Mouse (Mus musculus): ENCODE measurements at regions not wholly inside any gene's neighbourhood (a gene's known extent, or its start where the extent isn't known, plus 50 kb on each side); places are given as distances from the start of the nearest gene placed in this dataset.

DNA sequence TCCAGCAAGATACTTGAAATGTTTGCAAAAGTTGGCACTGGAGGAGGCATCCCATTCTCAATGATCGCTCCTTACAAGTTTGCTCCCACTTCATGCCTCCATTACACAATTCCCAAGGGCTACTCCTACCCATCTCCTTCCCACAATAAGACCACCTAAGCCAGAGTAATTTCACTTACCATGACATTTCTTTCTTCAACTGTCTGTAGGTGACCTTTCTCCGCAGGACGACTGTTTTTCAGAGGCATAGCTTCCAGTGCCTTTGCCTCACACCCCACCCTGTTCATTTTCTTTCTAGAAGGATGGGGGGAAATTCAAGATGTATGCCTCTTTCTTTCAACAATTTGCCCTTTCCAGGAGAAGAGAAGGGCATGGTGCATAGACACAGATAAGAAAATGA lies 81.2 kb downstream of the Nr2f2 start:
- 83% methylated on average over 3 of the region's 3 CpGs for WGBS
- Histone ChIP-seq H3K27me3 (replicated peaks; ENCODE audit: control insufficient read depth, insufficient read depth, low read length) (peaks cover 5% of the 10 kb centered on the region; the same call in 1 of the 2 replicates), H3K36me3 (ENCODE audit: control insufficient read depth, insufficient read depth, low read length) (no peaks in the 10 kb centered on the region), H3K4me1 (ENCODE audit: control insufficient read depth, insufficient read depth, low read length) (peaks cover 3% of the 10 kb centered on the region; the same call in 1 of the 2 replicates), H3K4me3 (ENCODE audit: insufficient read depth, low read depth, low read length) (no peak overlapping the region), H3K27ac (ENCODE audit: insufficient read depth, low read depth, low read length) (no peak overlapping the region)
- no peak for DNase-seq
- TF ChIP-seq POLR2A (IDR thresholded peaks at IDR 0.05; ENCODE audit: low read depth, low read length) (no peak), CTCF (conservative IDR thresholded peaks at IDR 0.05; ENCODE audit: insufficient read depth, insufficient read length, low read depth, low read length) (no peak)

DNA sequence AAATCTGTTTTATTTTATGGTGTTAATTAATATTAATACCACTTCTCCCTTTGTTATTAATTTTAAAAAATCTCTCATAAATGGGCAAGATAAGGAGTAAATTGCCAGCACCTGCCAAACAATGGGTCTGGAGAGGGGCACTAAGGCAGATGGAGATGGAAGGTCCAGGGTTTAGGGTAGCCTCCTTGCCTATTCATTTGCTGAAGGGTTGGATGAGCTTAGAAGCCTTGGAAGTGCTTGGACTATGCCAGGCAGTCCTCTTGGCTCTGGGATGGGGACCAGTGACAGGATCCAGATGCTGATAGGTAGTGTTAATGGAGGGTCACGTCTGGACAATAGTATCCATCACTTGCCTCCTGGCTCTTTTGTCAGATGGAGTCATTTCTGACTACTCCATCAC lies 82.7 kb downstream of the Nr2f2 start:
- WGBS, result 44% methylated on average over 1 of the region's 1 CpGs
- Histone ChIP-seq H3K4me1 (ENCODE audit: control insufficient read depth, insufficient read depth, low read length) (peaks cover 3% of the 10 kb centered on the region; the same call in 1 of the 2 replicates), H3K36me3 (ENCODE audit: control insufficient read depth, insufficient read depth, low read length) (no peaks in the 10 kb centered on the region), H3K27ac (ENCODE audit: insufficient read depth, low read depth, low read length) (no peak overlapping the region), H3K27me3 (replicated peaks; ENCODE audit: control insufficient read depth, insufficient read depth, low read length) (peaks cover 6% of the 10 kb centered on the region), H3K4me3 (ENCODE audit: insufficient read depth, low read depth, low read length) (no peak overlapping the region)
- no peak for DNase-seq
- TF ChIP-seq POLR2A (IDR thresholded peaks at IDR 0.05; ENCODE audit: low read depth, low read length) (no peak), CTCF (conservative IDR thresholded peaks at IDR 0.05; ENCODE audit: insufficient read depth, insufficient read length, low read depth, low read length) (no peak)

DNA sequence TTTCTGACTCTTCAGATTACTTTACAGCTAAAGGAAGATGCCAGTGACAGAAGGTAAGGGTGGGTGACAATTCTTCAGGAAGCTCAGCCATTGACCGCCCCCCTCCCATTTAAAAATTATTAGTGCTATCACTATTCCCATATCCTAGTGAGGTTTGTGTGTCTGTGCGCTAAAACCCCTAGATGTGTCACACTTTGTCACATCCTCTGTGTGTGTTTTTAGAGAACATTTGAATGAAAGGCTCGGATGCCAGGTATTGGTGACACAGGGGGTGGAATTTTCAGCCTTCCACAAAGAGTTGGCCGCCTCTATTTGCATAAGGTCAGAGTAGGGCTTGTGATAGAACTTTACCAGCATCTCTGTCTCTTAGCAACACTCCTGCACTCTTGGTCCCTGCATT lies 83.4 kb downstream of the Nr2f2 start:
- Histone ChIP-seq H3K36me3 (ENCODE audit: control insufficient read depth, insufficient read depth, low read length) (no peaks in the 10 kb centered on the region), H3K4me3 (ENCODE audit: insufficient read depth, low read depth, low read length) (no peak overlapping the region), H3K4me1 (ENCODE audit: control insufficient read depth, insufficient read depth, low read length) (peaks cover 3% of the 10 kb centered on the region; the same call in 1 of the 2 replicates), H3K27ac (ENCODE audit: insufficient read depth, low read depth, low read length) (no peak overlapping the region), H3K27me3 (replicated peaks; ENCODE audit: control insufficient read depth, insufficient read depth, low read length) (peaks cover 6% of the 10 kb centered on the region)
- TF ChIP-seq POLR2A (IDR thresholded peaks at IDR 0.05; ENCODE audit: low read depth, low read length) (no peak), CTCF (conservative IDR thresholded peaks at IDR 0.05; ENCODE audit: insufficient read depth, insufficient read length, low read depth, low read length) (no peak)
- no peak for DNase-seq
- WGBS, result 67% methylated on average over 4 of the region's 4 CpGs

DNA sequence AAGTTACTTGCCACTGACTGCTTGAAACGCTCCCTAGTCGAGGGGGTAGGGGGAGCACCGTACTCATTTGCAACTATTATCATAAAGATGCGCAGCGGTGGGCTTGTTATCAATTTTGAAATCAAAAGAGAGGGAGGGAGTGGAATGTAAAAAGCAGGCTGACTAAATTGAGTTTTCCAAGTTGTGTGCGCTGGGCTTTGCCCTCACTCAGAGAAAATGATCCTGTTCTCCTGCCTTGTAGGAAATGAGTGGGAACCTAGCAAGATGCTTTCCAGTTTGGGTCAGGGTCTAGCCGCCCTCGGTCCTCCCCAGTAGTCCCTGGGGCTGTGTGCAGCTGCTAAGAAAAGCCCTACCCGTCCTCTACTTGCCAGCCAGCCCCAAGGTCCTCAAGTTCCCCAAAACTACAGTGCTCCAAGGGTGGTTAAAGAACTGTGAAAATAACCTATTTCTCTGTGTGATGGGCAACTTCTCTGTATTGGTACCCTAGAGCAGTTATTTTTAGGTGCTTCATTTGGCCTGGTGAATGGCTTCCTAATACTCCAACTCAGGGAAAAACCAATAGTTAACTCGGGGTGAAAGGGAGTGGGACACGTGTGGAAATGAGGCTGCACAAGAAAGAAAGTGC lies 84.5 kb downstream of the Nr2f2 start:
- H3K4me1 ChIP-seq (ENCODE audit: control insufficient read depth, insufficient read depth, low read length), result peaks cover 3% of the 10 kb centered on the region; the same call in 1 of the 2 replicates
- no peaks in the 10 kb centered on the region for H3K36me3 ChIP-seq (ENCODE audit: control insufficient read depth, insufficient read depth, low read length)
- peaks cover 6% of the 10 kb centered on the region for H3K27me3 ChIP-seq (replicated peaks; ENCODE audit: control insufficient read depth, insufficient read depth, low read length)
- H3K27ac ChIP-seq (ENCODE audit: insufficient read depth, low read depth, low read length), result no peak overlapping the region
- no peak for DNase-seq
- 62% methylated on average over 11 of the region's 11 CpGs for WGBS
- no peak for TF ChIP-seq POLR2A (IDR thresholded peaks at IDR 0.05; ENCODE audit: low read depth, low read length)
- no peak for TF ChIP-seq CTCF (conservative IDR thresholded peaks at IDR 0.05; ENCODE audit: insufficient read depth, insufficient read length, low read depth, low read length)
- H3K4me3 ChIP-seq (ENCODE audit: insufficient read depth, low read depth, low read length), result no peak overlapping the region

DNA sequence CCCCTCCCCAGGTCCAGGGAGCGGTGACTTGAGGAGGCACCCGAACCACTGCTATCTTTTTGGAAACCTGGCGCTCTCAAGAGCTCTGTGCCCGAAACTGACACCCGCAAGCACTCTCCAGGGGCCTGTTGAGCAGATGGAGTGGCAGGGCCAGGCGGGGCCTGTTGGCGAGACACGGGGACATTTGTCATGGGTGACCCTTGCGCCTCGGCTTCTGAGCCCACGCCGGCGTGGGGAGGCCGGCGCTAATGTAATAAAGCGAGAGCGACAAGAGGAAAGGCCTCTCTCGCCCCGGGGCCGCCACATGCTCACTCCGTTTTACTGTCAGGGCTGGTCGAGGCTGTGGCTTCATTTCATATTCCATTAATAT lies 85.2 kb downstream of the Nr2f2 start:
- 40% methylated on average over 22 of the region's 22 CpGs for WGBS
- no peak for DNase-seq
- H3K27ac ChIP-seq (ENCODE audit: insufficient read depth, low read depth, low read length), result no peak overlapping the region
- TF ChIP-seq POLR2A (IDR thresholded peaks at IDR 0.05; ENCODE audit: low read depth, low read length) (no peak), CTCF (conservative IDR thresholded peaks at IDR 0.05; ENCODE audit: insufficient read depth, insufficient read length, low read depth, low read length) (no peak)
- peaks cover 3% of the 10 kb centered on the region; the same call in 1 of the 2 replicates for H3K4me1 ChIP-seq (ENCODE audit: control insufficient read depth, insufficient read depth, low read length)
- H3K36me3 ChIP-seq (ENCODE audit: control insufficient read depth, insufficient read depth, low read length), result no peaks in the 10 kb centered on the region
- H3K4me3 ChIP-seq (ENCODE audit: insufficient read depth, low read depth, low read length), result no peak overlapping the region
- H3K27me3 ChIP-seq (replicated peaks; ENCODE audit: control insufficient read depth, insufficient read depth, low read length), result peaks cover 6% of the 10 kb centered on the region

DNA sequence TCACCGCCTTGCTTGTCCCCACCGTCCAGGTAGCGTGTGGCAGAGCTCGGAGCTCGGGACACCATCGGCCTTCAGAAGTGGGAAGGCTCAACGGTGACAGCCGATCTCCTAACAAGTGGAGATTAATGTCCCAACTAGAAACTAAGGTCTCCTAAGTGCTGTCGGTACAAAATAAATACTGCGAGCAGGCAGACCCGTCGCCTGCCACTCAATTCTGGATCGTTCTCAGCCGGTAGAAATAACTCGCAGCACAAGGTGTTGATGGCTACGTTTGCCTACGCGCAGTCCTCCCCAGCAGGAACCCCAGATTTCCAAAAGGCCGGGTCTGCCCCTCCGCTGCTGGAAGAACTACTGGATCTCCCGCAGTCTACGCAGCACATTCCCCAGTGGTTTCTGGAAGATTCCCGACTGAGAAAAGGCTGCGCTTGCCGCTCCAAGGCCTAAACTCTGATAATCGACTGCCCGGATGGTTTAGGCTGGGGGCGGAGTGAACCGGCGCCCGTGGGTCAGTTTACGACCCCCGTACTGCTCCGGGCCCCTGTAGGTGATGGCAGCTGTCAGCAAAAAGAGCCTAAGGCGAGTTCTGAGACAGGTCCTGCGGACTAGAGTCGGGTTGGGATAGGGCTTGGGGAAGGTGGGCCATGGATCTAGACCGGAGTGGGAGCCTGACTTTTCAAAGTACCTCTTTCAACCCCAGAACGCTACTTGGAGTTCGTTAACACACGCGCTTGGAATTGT lies 85.7 kb downstream of the Nr2f2 start:
- TF ChIP-seq POLR2A (IDR thresholded peaks at IDR 0.05; ENCODE audit: low read depth, low read length), result no peak
- no peak for TF ChIP-seq CTCF (conservative IDR thresholded peaks at IDR 0.05; ENCODE audit: insufficient read depth, insufficient read length, low read depth, low read length)
- 8% methylated on average over 42 of the region's 42 CpGs for WGBS
- DNase-seq, result peak; percentile 31

DNA sequence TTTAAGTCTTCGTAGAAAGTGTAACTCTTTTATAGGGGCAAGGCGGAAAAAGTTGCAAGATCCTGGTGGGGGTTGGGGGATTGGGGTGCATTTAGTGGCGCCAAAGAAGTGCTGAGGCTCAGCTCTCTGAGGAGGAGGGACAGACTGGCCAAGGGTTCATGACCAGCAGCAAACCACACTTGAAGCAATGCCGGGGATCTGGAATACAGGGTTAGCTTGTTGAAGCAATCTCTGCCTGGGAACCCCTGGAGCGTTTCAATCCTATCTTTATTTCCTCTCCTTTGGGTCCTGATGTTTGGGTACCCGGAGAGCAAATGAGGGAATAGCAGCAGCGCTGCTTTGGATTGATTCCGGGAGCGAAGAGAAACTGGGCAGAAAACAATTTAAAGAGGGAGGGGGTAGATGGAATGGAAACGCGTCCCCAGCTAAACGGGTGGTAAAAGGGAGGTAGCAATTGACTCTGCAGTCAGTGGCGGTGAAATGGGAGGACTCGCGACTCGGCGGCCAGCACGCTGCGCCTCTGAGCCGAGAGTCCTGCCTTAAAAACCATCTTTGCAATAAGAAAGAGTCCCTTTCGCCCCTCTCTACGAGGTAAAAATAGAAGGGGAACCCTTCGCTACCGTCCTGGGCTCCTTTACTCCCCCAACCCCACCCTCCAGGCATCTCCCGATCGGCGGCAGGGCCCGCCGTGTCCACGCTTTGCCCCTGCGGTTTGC lies 86.5 kb downstream of the Nr2f2 start:
- 5% methylated on average over 31 of the region's 31 CpGs for WGBS
- Histone ChIP-seq H3K4me1 (ENCODE audit: control insufficient read depth, insufficient read depth, low read length) (peaks cover 3% of the 10 kb centered on the region; the same call in 1 of the 2 replicates), H3K27ac (ENCODE audit: insufficient read depth, low read depth, low read length) (no peak overlapping the region), H3K4me3 (ENCODE audit: insufficient read depth, low read depth, low read length) (peak overlapping the region; percentile 44; the same call in 1 of the 2 replicates), H3K27me3 (replicated peaks; ENCODE audit: control insufficient read depth, insufficient read depth, low read length) (peaks cover 6% of the 10 kb centered on the region), H3K36me3 (ENCODE audit: control insufficient read depth, insufficient read depth, low read length) (no peaks in the 10 kb centered on the region)
- no peak for TF ChIP-seq CTCF (conservative IDR thresholded peaks at IDR 0.05; ENCODE audit: insufficient read depth, insufficient read length, low read depth, low read length)
- peak; percentile 16 for DNase-seq

More for the DNA sequence above, 85.7 kb downstream of the Nr2f2 start:
- Histone ChIP-seq H3K4me1 (ENCODE audit: control insufficient read depth, insufficient read depth, low read length) (peaks cover 3% of the 10 kb centered on the region; the same call in 1 of the 2 replicates), H3K27ac (ENCODE audit: insufficient read depth, low read depth, low read length) (no peak overlapping the region), H3K27me3 (replicated peaks; ENCODE audit: control insufficient read depth, insufficient read depth, low read length) (peaks cover 6% of the 10 kb centered on the region), H3K4me3 (ENCODE audit: insufficient read depth, low read depth, low read length) (peak overlapping the region; percentile 44; the same call in 1 of the 2 replicates), H3K36me3 (ENCODE audit: control insufficient read depth, insufficient read depth, low read length) (no peaks in the 10 kb centered on the region)
